Mouse (Mus musculus) lung, postnatal 25 days (tissue): ENCODE measurements around the gene Ppie.
"Not testable (repeated sequence)": the region's sequence is repeated elsewhere in the genome, so short reads cannot be mapped to it uniquely, and the experiment has no call there.

Source experiments
- DNase-seq: peaks from one replicate; pipeline ENCODE4 v3.0.0; 2022; ENCODE audit warnings: low spot score

Gene Ppie

GRCm38 (mm10) chr4:123114651-123115050 is 25.1 kb downstream of the Ppie start:
- DNase-seq, result not testable (repeated sequence)

GRCm38 (mm10) chr4:123112216-123112764 is 27.5 kb downstream of the Ppie start:
- DNase-seq, result no peak

- not testable (repeated sequence) for DNase-seq
Measured at GRCm38 (mm10) chr4:123111275-123111983, 28.3 kb downstream of the Ppie start.

- DNase-seq, result no peak
Measured at GRCm38 (mm10) chr4:123110751-123111150, 29.0 kb downstream of the Ppie start.

GRCm38 (mm10) chr4:123108056-123108455 is 31.7 kb downstream of the Ppie start:
- no peak for DNase-seq

- DNase-seq, result no peak
Measured at GRCm38 (mm10) chr4:123106864-123107263, 32.9 kb downstream of the Ppie start.

GRCm38 (mm10) chr4:123105929-123106328 is 33.8 kb downstream of the Ppie start:
- not testable (repeated sequence) for DNase-seq

- DNase-seq, result no peak
Measured at GRCm38 (mm10) chr4:123105451-123105790, 34.3 kb downstream of the Ppie start.

GRCm38 (mm10) chr4:123104651-123105450 is 34.9 kb downstream of the Ppie start, which contains the start of gene Bmp8b:
TSS of gene Bmp8b (plus strand) at chr4:123105165.
- peak; percentile 16 for DNase-seq

GRCm38 (mm10) chr4:123093869-123094268 is 45.9 kb downstream of the Ppie start:
- DNase-seq, result no peak

GRCm38 (mm10) chr4:123093064-123093776 is 46.5 kb downstream of the Ppie start:
- DNase-seq, result peak; percentile 16

GRCm38 (mm10) chr4:123092621-123093020 is 47.1 kb downstream of the Ppie start:
- DNase-seq, result no peak

- no peak for DNase-seq
Measured at GRCm38 (mm10) chr4:123086381-123086780, 53.4 kb downstream of the Ppie start.

GRCm38 (mm10) chr4:123085290-123085689 is 54.5 kb downstream of the Ppie start:
- DNase-seq, result no peak

GRCm38 (mm10) chr4:123083323-123083902 is 56.3 kb downstream of the Ppie start:
- DNase-seq, result no peak

GRCm38 (mm10) chr4:123082283-123083163 is 57.2 kb downstream of the Ppie start:
- DNase-seq, result peak; percentile 65

GRCm38 (mm10) chr4:123080791-123081190 is 59.0 kb downstream of the Ppie start:
- peak; percentile 76 for DNase-seq

GRCm38 (mm10) chr4:123078231-123078630 is 61.5 kb downstream of the Ppie start:
- DNase-seq, result no peak
